Mouse (Mus musculus): ENCODE measurements around the gene Fam184b.
A peak's percentile ranks its signal among the peaks of the same experiment; 100 is the strongest.

The Fam184b gene

GRCm38 (mm10) chr5:45513511-45513910 is 125.9 kb downstream of the Fam184b start:
- DNase-seq: no peak

GRCm38 (mm10) chr5:45512908-45513307 is 126.5 kb downstream of the Fam184b start:
- DNase-seq: no peak

GRCm38 (mm10) chr5:45510071-45510470 is 129.3 kb downstream of the Fam184b start:
- no peak for DNase-seq

GRCm38 (mm10) chr5:45497564-45497963 is 141.8 kb downstream of the Fam184b start:
- no peak for DNase-seq

GRCm38 (mm10) chr5:45496930-45497550 is 142.4 kb downstream of the Fam184b start:
- no peak for DNase-seq

- no peak for DNase-seq
Measured at GRCm38 (mm10) chr5:45496479-45496878, 142.9 kb downstream of the Fam184b start.

- DNase-seq: no peak
Measured at GRCm38 (mm10) chr5:45496042-45496441, 143.4 kb downstream of the Fam184b start.

GRCm38 (mm10) chr5:45495429-45495975 is 143.9 kb downstream of the Fam184b start:
- DNase-seq: no peak

GRCm38 (mm10) chr5:45494093-45494755 is 145.2 kb downstream of the Fam184b start:
- no peak for DNase-seq

GRCm38 (mm10) chr5:45493191-45494092 is 146.0 kb downstream of the Fam184b start, which contains the start of gene Lap3:
Gene Lap3, plus strand, starts transcription at chr5:45493374.
- peak; percentile 98 for DNase-seq

- DNase-seq: no peak
Measured at GRCm38 (mm10) chr5:45491776-45492175, 147.6 kb downstream of the Fam184b start.

GRCm38 (mm10) chr5:45483654-45484053 is 155.8 kb downstream of the Fam184b start:
- no peak for DNase-seq

GRCm38 (mm10) chr5:45482607-45483006 is 156.8 kb downstream of the Fam184b start:
- DNase-seq: no peak

- DNase-seq: no peak
Measured at GRCm38 (mm10) chr5:45481125-45481524, 158.3 kb downstream of the Fam184b start.

GRCm38 (mm10) chr5:45480066-45480465 is 159.3 kb downstream of the Fam184b start:
- DNase-seq: no peak
